Mouse (Mus musculus): ENCODE measurements around the gene Map2k7.
"Not testable (repeated sequence)": the region's sequence is repeated elsewhere in the genome, so short reads cannot be mapped to it uniquely, and the experiment has no call there.

Gene Map2k7

GRCm38 (mm10) chr8:4226739-4227347 lies 11.7 kb upstream of the Map2k7 start, which contains the start of gene Lrrc8e:
Gene Lrrc8e (plus strand): TSS chr8:4226827.
- peak; percentile 61 for DNase-seq (ENCODE audit: low spot score)

GRCm38 (mm10) chr8:4227919-4228318 lies 10.6 kb upstream of the Map2k7 start:
- DNase-seq (ENCODE audit: low spot score): no peak

GRCm38 (mm10) chr8:4229784-4230183 lies 8.8 kb upstream of the Map2k7 start:
- no peak for DNase-seq (ENCODE audit: low spot score)

GRCm38 (mm10) chr8:4230612-4231351 lies 7.8 kb upstream of the Map2k7 start:
- DNase-seq (ENCODE audit: low spot score): peak; percentile 78

- no peak for DNase-seq (ENCODE audit: low spot score)
These were observed 616 bp upstream of the Map2k7 start for GRCm38 (mm10) chr8:4237814-4238433.

- DNase-seq (ENCODE audit: low spot score): no peak
These were observed 802 bp downstream of the Map2k7 start for GRCm38 (mm10) chr8:4239193-4239890.

- no peak for DNase-seq (ENCODE audit: low spot score)
These were observed 6.5 kb downstream of the Map2k7 start for GRCm38 (mm10) chr8:4245061-4245460.

GRCm38 (mm10) chr8:4245737-4246136 lies 7.2 kb downstream of the Map2k7 start:
- DNase-seq (ENCODE audit: low spot score): no peak

GRCm38 (mm10) chr8:4247241-4247640 lies 8.7 kb downstream of the Map2k7 start:
- no peak for DNase-seq (ENCODE audit: low spot score)

GRCm38 (mm10) chr8:4247951-4248540 lies 9.5 kb downstream of the Map2k7 start, which contains the start of gene Tgfbr3l:
Gene Tgfbr3l (plus strand): TSS chr8:4248214.
- DNase-seq (ENCODE audit: low spot score): no peak

- DNase-seq (ENCODE audit: low spot score): no peak
These were observed 10.7 kb downstream of the Map2k7 start for GRCm38 (mm10) chr8:4249213-4249612.

GRCm38 (mm10) chr8:4250306-4250970 lies 11.9 kb downstream of the Map2k7 start:
- DNase-seq (ENCODE audit: low spot score): peak; percentile 86

- DNase-seq (ENCODE audit: low spot score): no peak
These were observed 13.7 kb downstream of the Map2k7 start for GRCm38 (mm10) chr8:4252116-4252760.

- DNase-seq (ENCODE audit: low spot score): peak; percentile 97
These were observed 14.6 kb downstream of the Map2k7 start, which contains the start of gene Snapc2 for GRCm38 (mm10) chr8:4252934-4253841. Gene Snapc2 (plus strand): TSS chr8:4253080.

- DNase-seq (ENCODE audit: low spot score): peak; percentile 67
These were observed 15.5 kb downstream of the Map2k7 start for GRCm38 (mm10) chr8:4254001-4254400.

- not testable (repeated sequence) for DNase-seq (ENCODE audit: low spot score)
These were observed 16.9 kb downstream of the Map2k7 start for GRCm38 (mm10) chr8:4255471-4255870.

GRCm38 (mm10) chr8:4256911-4257310 lies 18.4 kb downstream of the Map2k7 start:
- DNase-seq (ENCODE audit: low spot score): no peak

GRCm38 (mm10) chr8:4257350-4257749 lies 18.8 kb downstream of the Map2k7 start:
- DNase-seq (ENCODE audit: low spot score): no peak

GRCm38 (mm10) chr8:4258233-4258632 lies 19.7 kb downstream of the Map2k7 start:
- peak; percentile 78 for DNase-seq (ENCODE audit: low spot score)

GRCm38 (mm10) chr8:4258678-4259077 lies 20.1 kb downstream of the Map2k7 start:
- DNase-seq (ENCODE audit: low spot score): no peak

Measured in urinary bladder, postnatal 14 days (tissue).